Mouse (Mus musculus): ENCODE data around the gene Apoa1.

The Apoa1 gene

GRCm38 (mm10) chr9:46228491-46228890, at the start of gene Apoa1:
Gene Apoa1, plus strand, starts transcription at chr9:46228580.
- DNase-seq (ENCODE audit: low read depth, low spot score), result no peak

- DNase-seq (ENCODE audit: low read depth, low spot score), result no peak
Measured at GRCm38 (mm10) chr9:46178595-46178994, 49.8 kb upstream of the Apoa1 start.

GRCm38 (mm10) chr9:46181297-46181696, 47.1 kb upstream of the Apoa1 start:
- DNase-seq (ENCODE audit: low read depth, low spot score), result peak; percentile 22

GRCm38 (mm10) chr9:46184542-46184941, 43.8 kb upstream of the Apoa1 start:
- no peak for DNase-seq (ENCODE audit: low read depth, low spot score)

GRCm38 (mm10) chr9:46185191-46185590, 43.2 kb upstream of the Apoa1 start:
- peak; percentile 70 for DNase-seq (ENCODE audit: low read depth, low spot score)

- DNase-seq (ENCODE audit: low read depth, low spot score), result peak; percentile 25
Measured at GRCm38 (mm10) chr9:46186387-46186786, 42.0 kb upstream of the Apoa1 start.

GRCm38 (mm10) chr9:46188370-46188769, 40.0 kb upstream of the Apoa1 start:
- no peak for DNase-seq (ENCODE audit: low read depth, low spot score)

- no peak for DNase-seq (ENCODE audit: low read depth, low spot score)
Measured at GRCm38 (mm10) chr9:46188956-46189355, 39.4 kb upstream of the Apoa1 start.

- DNase-seq (ENCODE audit: low read depth, low spot score), result no peak
Measured at GRCm38 (mm10) chr9:46189381-46189780, 39.0 kb upstream of the Apoa1 start.

- DNase-seq (ENCODE audit: low read depth, low spot score), result no peak
Measured at GRCm38 (mm10) chr9:46191234-46191633, 37.1 kb upstream of the Apoa1 start.

- peak; percentile 75 for DNase-seq (ENCODE audit: low read depth, low spot score)
Measured at GRCm38 (mm10) chr9:46191644-46192043, 36.7 kb upstream of the Apoa1 start.

- no peak for DNase-seq (ENCODE audit: low read depth, low spot score)
Measured at GRCm38 (mm10) chr9:46192642-46193041, 35.7 kb upstream of the Apoa1 start.

GRCm38 (mm10) chr9:46194809-46195208, 33.6 kb upstream of the Apoa1 start:
- DNase-seq (ENCODE audit: low read depth, low spot score), result no peak

- no peak for DNase-seq (ENCODE audit: low read depth, low spot score)
Measured at GRCm38 (mm10) chr9:46196699-46197169, 31.6 kb upstream of the Apoa1 start.

- peak; percentile 18 for DNase-seq (ENCODE audit: low read depth, low spot score)
Measured at GRCm38 (mm10) chr9:46198461-46198860, 29.9 kb upstream of the Apoa1 start.

- DNase-seq (ENCODE audit: low read depth, low spot score), result no peak
Measured at GRCm38 (mm10) chr9:46198936-46199335, 29.4 kb upstream of the Apoa1 start.

GRCm38 (mm10) chr9:46199609-46200008, 28.8 kb upstream of the Apoa1 start:
- DNase-seq (ENCODE audit: low read depth, low spot score), result no peak

GRCm38 (mm10) chr9:46206834-46207500, 21.4 kb upstream of the Apoa1 start:
- DNase-seq (ENCODE audit: low read depth, low spot score), result no peak

GRCm38 (mm10) chr9:46207501-46207869, 20.9 kb upstream of the Apoa1 start:
- no peak for DNase-seq (ENCODE audit: low read depth, low spot score)

- DNase-seq (ENCODE audit: low read depth, low spot score), result no peak
Measured at GRCm38 (mm10) chr9:46208401-46208974, 19.9 kb upstream of the Apoa1 start.

- DNase-seq (ENCODE audit: low read depth, low spot score), result no peak
Measured at GRCm38 (mm10) chr9:46210473-46210872, 17.9 kb upstream of the Apoa1 start.

GRCm38 (mm10) chr9:46214276-46214675, 14.1 kb upstream of the Apoa1 start:
- DNase-seq (ENCODE audit: low read depth, low spot score), result no peak

- DNase-seq (ENCODE audit: low read depth, low spot score), result no peak
Measured at GRCm38 (mm10) chr9:46214946-46215337, 13.4 kb upstream of the Apoa1 start.
